Mouse (Mus musculus): ENCODE results near the gene Tma7. TPM values are rescaled to one million over a fixed set of nuclear protein-coding genes. Genes with fewer than 3 reads are reported as not detected.

Tma7 gene
- total RNA-seq, 2 experiments from 2014 or later: 311 to 321 TPM

- DNase-seq (ENCODE audit: extremely low spot score in 1 of 2, low spot score in 1 of 2): no peak
Observed at GRCm38 (mm10) chr9:109080516-109080915, 1.9 kb downstream of the Tma7 start.

GRCm38 (mm10) chr9:109073661-109074573 lies 8.5 kb downstream of the Tma7 start, which contains the start of gene Atrip:
Gene Atrip, minus strand, starts transcription at chr9:109074124.
- DNase-seq (ENCODE audit: extremely low spot score in 1 of 2, low spot score in 1 of 2): peak; percentile 93

- no peak for DNase-seq (ENCODE audit: extremely low spot score in 1 of 2, low spot score in 1 of 2)
Observed at GRCm38 (mm10) chr9:109068095-109068735, 14.2 kb downstream of the Tma7 start.

GRCm38 (mm10) chr9:109060898-109061295 lies 21.5 kb downstream of the Tma7 start:
- no peak for DNase-seq (ENCODE audit: extremely low spot score in 1 of 2, low spot score in 1 of 2)

GRCm38 (mm10) chr9:109060184-109060897 lies 22.0 kb downstream of the Tma7 start:
- no peak for DNase-seq (ENCODE audit: extremely low spot score in 1 of 2, low spot score in 1 of 2)

- DNase-seq (ENCODE audit: extremely low spot score in 1 of 2, low spot score in 1 of 2): peak; percentile 81 to 93
Observed at GRCm38 (mm10) chr9:109059136-109059903, 23.1 kb downstream of the Tma7 start, which contains the start of gene Trex1. Gene Trex1, minus strand, starts transcription at chr9:109059734.

GRCm38 (mm10) chr9:109058006-109058765 lies 24.2 kb downstream of the Tma7 start:
- DNase-seq (ENCODE audit: extremely low spot score in 1 of 2, low spot score in 1 of 2): no peak

GRCm38 (mm10) chr9:109057543-109057942 lies 24.8 kb downstream of the Tma7 start:
- DNase-seq (ENCODE audit: extremely low spot score in 1 of 2, low spot score in 1 of 2): no peak

GRCm38 (mm10) chr9:109056916-109057315 lies 25.5 kb downstream of the Tma7 start:
- DNase-seq (ENCODE audit: extremely low spot score in 1 of 2, low spot score in 1 of 2): no peak

- no peak for DNase-seq (ENCODE audit: extremely low spot score in 1 of 2, low spot score in 1 of 2)
Observed at GRCm38 (mm10) chr9:109056081-109056690, 26.2 kb downstream of the Tma7 start.

- no peak for DNase-seq (ENCODE audit: extremely low spot score in 1 of 2, low spot score in 1 of 2)
Observed at GRCm38 (mm10) chr9:109055271-109056030, 26.9 kb downstream of the Tma7 start.

- peak in 1 of 2 experiments; percentile 49 for DNase-seq (ENCODE audit: extremely low spot score in 1 of 2, low spot score in 1 of 2)
Observed at GRCm38 (mm10) chr9:109054712-109055111, 27.7 kb downstream of the Tma7 start.

- DNase-seq (ENCODE audit: extremely low spot score in 1 of 2, low spot score in 1 of 2): no peak
Observed at GRCm38 (mm10) chr9:109053851-109054250, 28.5 kb downstream of the Tma7 start.

- DNase-seq (ENCODE audit: extremely low spot score in 1 of 2, low spot score in 1 of 2): no peak
Observed at GRCm38 (mm10) chr9:109053366-109053765, 29.0 kb downstream of the Tma7 start.

- no peak for DNase-seq (ENCODE audit: extremely low spot score in 1 of 2, low spot score in 1 of 2)
Observed at GRCm38 (mm10) chr9:109052490-109053260, 29.7 kb downstream of the Tma7 start.

- no peak for DNase-seq (ENCODE audit: extremely low spot score in 1 of 2, low spot score in 1 of 2)
Observed at GRCm38 (mm10) chr9:109051651-109052489, 30.5 kb downstream of the Tma7 start.
